Mouse (Mus musculus): ENCODE data around the gene Sst. TPM values are rescaled to one million over a fixed set of nuclear protein-coding genes. Genes with fewer than 3 reads are reported as not detected.
"Not testable (repeated sequence)": the region's sequence is repeated elsewhere in the genome, so short reads cannot be mapped to it uniquely, and the experiment has no call there.

Gene Sst
- total and polyA plus RNA-seq, 2 experiments = not detected

- no peak overlapping the region for H3K27ac ChIP-seq (replicated peaks; ENCODE audit: insufficient read depth, low read depth, low read length)
- no peaks in the 10 kb centered on the region for H3K27me3 ChIP-seq (ENCODE audit: control insufficient read depth, insufficient read depth, low read length)
- TF ChIP-seq CTCF (IDR thresholded peaks at IDR 0.05; ENCODE audit: low read depth, low read length) (no peak), POLR2A (IDR thresholded peaks at IDR 0.05; ENCODE audit: extremely low read depth, insufficient read depth, low read length) (no peak)
- H3K36me3 ChIP-seq (ENCODE audit: control insufficient read depth, insufficient read depth, low read length) = no peaks in the 10 kb centered on the region
- no peak overlapping the region for H3K9ac ChIP-seq (ENCODE audit: low read depth, low read length)
- H3K4me3 ChIP-seq (ENCODE audit: insufficient read depth, low read depth, low read length) = no peak overlapping the region
- WGBS = 88% methylated on average over 33 of the region's 33 CpGs
- H3K4me1 ChIP-seq (ENCODE audit: control insufficient read depth, insufficient read depth, low read length) = no peaks in the 10 kb centered on the region
- peak; percentile 61 for DNase-seq (ENCODE audit: extremely low read depth, low read depth, low spot score)
- no peaks in the 10 kb centered on the region for H3K79me2 ChIP-seq (ENCODE audit: control insufficient read depth, insufficient read depth, low read length)
These were observed 36.8 kb upstream of the Sst start for GRCm38 (mm10) chr16:23927301-23928114.

- no peaks in the 10 kb centered on the region for H3K79me2 ChIP-seq (ENCODE audit: control insufficient read depth, insufficient read depth, low read length)
- peaks cover 8% of the 10 kb centered on the region; the same call in 1 of the 2 replicates for H3K4me1 ChIP-seq (ENCODE audit: control insufficient read depth, insufficient read depth, low read length)
- H3K4me3 ChIP-seq (ENCODE audit: insufficient read depth, low read depth, low read length) = no peak overlapping the region
- TF ChIP-seq CTCF (IDR thresholded peaks at IDR 0.05; ENCODE audit: low read depth, low read length) (no peak), POLR2A (IDR thresholded peaks at IDR 0.05; ENCODE audit: extremely low read depth, insufficient read depth, low read length) (no peak)
- H3K27me3 ChIP-seq (ENCODE audit: control insufficient read depth, insufficient read depth, low read length) = no peaks in the 10 kb centered on the region
- no peak overlapping the region for H3K27ac ChIP-seq (replicated peaks; ENCODE audit: insufficient read depth, low read depth, low read length)
- H3K36me3 ChIP-seq (ENCODE audit: control insufficient read depth, insufficient read depth, low read length) = no peaks in the 10 kb centered on the region
- DNase-seq (ENCODE audit: extremely low read depth, low read depth, low spot score) = no peak
- WGBS = 83% methylated on average over 1 of the region's 1 CpGs
- H3K9ac ChIP-seq (ENCODE audit: low read depth, low read length) = no peak overlapping the region
These were observed 32.1 kb upstream of the Sst start for GRCm38 (mm10) chr16:23922906-23923305.

GRCm38 (mm10) chr16:23921697-23922096 is 30.9 kb upstream of the Sst start:
- H3K27ac ChIP-seq (replicated peaks; ENCODE audit: insufficient read depth, low read depth, low read length) = no peak overlapping the region
- H3K9ac ChIP-seq (ENCODE audit: low read depth, low read length) = no peak overlapping the region
- 75% methylated on average over 5 of the region's 5 CpGs for WGBS
- H3K36me3 ChIP-seq (ENCODE audit: control insufficient read depth, insufficient read depth, low read length) = no peaks in the 10 kb centered on the region
- no peak for DNase-seq (ENCODE audit: extremely low read depth, low read depth, low spot score)
- H3K79me2 ChIP-seq (ENCODE audit: control insufficient read depth, insufficient read depth, low read length) = no peaks in the 10 kb centered on the region
- no peak for TF ChIP-seq POLR2A (IDR thresholded peaks at IDR 0.05; ENCODE audit: extremely low read depth, insufficient read depth, low read length)
- no peak for TF ChIP-seq CTCF (IDR thresholded peaks at IDR 0.05; ENCODE audit: low read depth, low read length)
- peaks cover 8% of the 10 kb centered on the region; the same call in 1 of the 2 replicates for H3K4me1 ChIP-seq (ENCODE audit: control insufficient read depth, insufficient read depth, low read length)
- no peaks in the 10 kb centered on the region for H3K27me3 ChIP-seq (ENCODE audit: control insufficient read depth, insufficient read depth, low read length)
- no peak overlapping the region for H3K4me3 ChIP-seq (ENCODE audit: insufficient read depth, low read depth, low read length)

GRCm38 (mm10) chr16:23919418-23919817 is 28.7 kb upstream of the Sst start:
- no peak overlapping the region for H3K9ac ChIP-seq (ENCODE audit: low read depth, low read length)
- peak; percentile 89 for DNase-seq (ENCODE audit: extremely low read depth, low read depth, low spot score)
- peaks cover 8% of the 10 kb centered on the region; the same call in 1 of the 2 replicates for H3K4me1 ChIP-seq (ENCODE audit: control insufficient read depth, insufficient read depth, low read length)
- whole genome bisulfite sequencing = 28% methylated on average over 2 of the region's 2 CpGs
- H3K79me2 ChIP-seq (ENCODE audit: control insufficient read depth, insufficient read depth, low read length) = no peaks in the 10 kb centered on the region
- no peak for TF ChIP-seq CTCF (IDR thresholded peaks at IDR 0.05; ENCODE audit: low read depth, low read length)
- TF ChIP-seq POLR2A (IDR thresholded peaks at IDR 0.05; ENCODE audit: extremely low read depth, insufficient read depth, low read length) = no peak
- H3K4me3 ChIP-seq (ENCODE audit: insufficient read depth, low read depth, low read length) = no peak overlapping the region
- no peaks in the 10 kb centered on the region for H3K36me3 ChIP-seq (ENCODE audit: control insufficient read depth, insufficient read depth, low read length)
- H3K27me3 ChIP-seq (ENCODE audit: control insufficient read depth, insufficient read depth, low read length) = no peaks in the 10 kb centered on the region
- 0 out of 2 replicates have a peak overlapping the region, but pooled peaks have one; percentile 12 for H3K27ac ChIP-seq (replicated peaks; ENCODE audit: insufficient read depth, low read depth, low read length)

GRCm38 (mm10) chr16:23913401-23913800 is 22.6 kb upstream of the Sst start:
- Histone ChIP-seq H3K27ac (replicated peaks; ENCODE audit: insufficient read depth, low read depth, low read length) (no peak overlapping the region), H3K79me2 (ENCODE audit: control insufficient read depth, insufficient read depth, low read length) (no peaks in the 10 kb centered on the region), H3K9ac (ENCODE audit: low read depth, low read length) (no peak overlapping the region), H3K4me3 (ENCODE audit: insufficient read depth, low read depth, low read length) (no peak overlapping the region), H3K36me3 (ENCODE audit: control insufficient read depth, insufficient read depth, low read length) (no peaks in the 10 kb centered on the region), H3K27me3 (ENCODE audit: control insufficient read depth, insufficient read depth, low read length) (no peaks in the 10 kb centered on the region; the same call in 1 of the 2 replicates), H3K4me1 (ENCODE audit: control insufficient read depth, insufficient read depth, low read length) (no peaks in the 10 kb centered on the region)
- TF ChIP-seq CTCF (IDR thresholded peaks at IDR 0.05; ENCODE audit: low read depth, low read length) (no peak), POLR2A (IDR thresholded peaks at IDR 0.05; ENCODE audit: extremely low read depth, insufficient read depth, low read length) (no peak)
- 49% methylated on average over 3 of the region's 3 CpGs for WGBS
- no peak for DNase-seq (ENCODE audit: extremely low read depth, low read depth, low spot score)

GRCm38 (mm10) chr16:23912741-23913140 is 22.0 kb upstream of the Sst start:
- H3K9ac ChIP-seq (ENCODE audit: low read depth, low read length) = no peak overlapping the region
- DNase-seq (ENCODE audit: extremely low read depth, low read depth, low spot score) = no peak
- no peaks in the 10 kb centered on the region for H3K4me1 ChIP-seq (ENCODE audit: control insufficient read depth, insufficient read depth, low read length)
- TF ChIP-seq POLR2A (IDR thresholded peaks at IDR 0.05; ENCODE audit: extremely low read depth, insufficient read depth, low read length) = no peak
- no peak for TF ChIP-seq CTCF (IDR thresholded peaks at IDR 0.05; ENCODE audit: low read depth, low read length)
- 60% methylated on average over 13 of the region's 13 CpGs for WGBS
- no peaks in the 10 kb centered on the region for H3K79me2 ChIP-seq (ENCODE audit: control insufficient read depth, insufficient read depth, low read length)
- H3K4me3 ChIP-seq (ENCODE audit: insufficient read depth, low read depth, low read length) = no peak overlapping the region
- no peaks in the 10 kb centered on the region for H3K36me3 ChIP-seq (ENCODE audit: control insufficient read depth, insufficient read depth, low read length)
- no peak overlapping the region for H3K27ac ChIP-seq (replicated peaks; ENCODE audit: insufficient read depth, low read depth, low read length)
- H3K27me3 ChIP-seq (ENCODE audit: control insufficient read depth, insufficient read depth, low read length) = no peaks in the 10 kb centered on the region; the same call in 1 of the 2 replicates

GRCm38 (mm10) chr16:23909015-23909354 is 18.2 kb upstream of the Sst start:
- not testable (repeated sequence) for H3K79me2 ChIP-seq (ENCODE audit: control insufficient read depth, insufficient read depth, low read length); H3K27ac ChIP-seq (replicated peaks; ENCODE audit: insufficient read depth, low read depth, low read length); DNase-seq (ENCODE audit: extremely low read depth, low read depth, low spot score); H3K27me3 ChIP-seq (ENCODE audit: control insufficient read depth, insufficient read depth, low read length); H3K4me1 ChIP-seq (ENCODE audit: control insufficient read depth, insufficient read depth, low read length); H3K36me3 ChIP-seq (ENCODE audit: control insufficient read depth, insufficient read depth, low read length); H3K4me3 ChIP-seq (ENCODE audit: insufficient read depth, low read depth, low read length); H3K9ac ChIP-seq (ENCODE audit: low read depth, low read length)
- WGBS = 88% methylated on average over 3 of the region's 3 CpGs

- H3K4me3 ChIP-seq (ENCODE audit: insufficient read depth, low read depth, low read length); DNase-seq (ENCODE audit: extremely low read depth, low read depth, low spot score); H3K4me1 ChIP-seq (ENCODE audit: control insufficient read depth, insufficient read depth, low read length); H3K9ac ChIP-seq (ENCODE audit: low read depth, low read length); H3K79me2 ChIP-seq (ENCODE audit: control insufficient read depth, insufficient read depth, low read length); H3K27ac ChIP-seq (replicated peaks; ENCODE audit: insufficient read depth, low read depth, low read length); H3K36me3 ChIP-seq (ENCODE audit: control insufficient read depth, insufficient read depth, low read length); H3K27me3 ChIP-seq (ENCODE audit: control insufficient read depth, insufficient read depth, low read length): not testable (repeated sequence)
- WGBS = 82% methylated on average over 9 of the region's 9 CpGs
These were observed 17.6 kb upstream of the Sst start for GRCm38 (mm10) chr16:23908076-23909014.

Measured in liver, adult 2 months (tissue).